Mouse (Mus musculus) kidney, embryonic 16.5 days (tissue): ENCODE results near the gene Hcst. TPM values are rescaled to one million over a fixed set of nuclear protein-coding genes. Genes with fewer than 3 reads are reported as not detected.
A peak's percentile ranks its signal among the peaks of the same experiment; 100 is the strongest.

Experiments
- ATAC-seq: fragments of 200-750 bp; cut with Nextera tagmentation; 2 replicates; pipeline ENCODE4 v1.8.0; 2017; ENCODE audit warnings: moderate TSS enrichment; ENCODE audit not compliant: low FRiP score, low TSS enrichment
- H3K27ac ChIP-seq: fragments of 300-500 bp; sonication (generic); 2 replicates; pipeline ENCODE4 v1.5.1; 2014; ENCODE audit warnings: low read length
- H3K27me3 ChIP-seq: fragments of 300-500 bp; sonication (generic); 2 replicates; pipeline ENCODE4 v1.6.1; 2014; ENCODE audit warnings: low read length, control low read depth, mixed read lengths; ENCODE audit not compliant: insufficient read depth
- H3K36me3 ChIP-seq: fragments of 300-500 bp; sonication (generic); 2 replicates; pipeline ENCODE4 v1.6.1; 2014; ENCODE audit warnings: low read length, control low read depth, mixed read lengths; ENCODE audit not compliant: insufficient read depth
- H3K4me1 ChIP-seq: fragments of 300-500 bp; sonication (generic); 2 replicates; pipeline ENCODE4 v1.6.1; 2014; ENCODE audit warnings: low read length, control low read depth, mixed read lengths; ENCODE audit not compliant: insufficient read depth
- H3K4me2 ChIP-seq: fragments of 300-500 bp; sonication (generic); replicated peaks from 2 replicates; pipeline ENCODE4 v1.6.1; 2014; ENCODE audit warnings: low read depth, low read length
- H3K4me3 ChIP-seq: fragments of 300-500 bp; sonication (generic); 2 replicates; pipeline ENCODE4 v1.5.1; 2014; ENCODE audit warnings: mild to moderate bottlenecking, low read length
- H3K9ac ChIP-seq: fragments of 300-500 bp; sonication (generic); replicated peaks from 2 replicates; pipeline ENCODE4 v1.6.1; 2014; ENCODE audit warnings: low read length
- H3K9me3 ChIP-seq: fragments of 300-500 bp; sonication (generic); 2 replicates; pipeline ENCODE4 v1.6.1; 2016; ENCODE audit warnings: low read length, control low read depth
- WGBS: fragments of 180-500 bp; shearing (Covaris S2); extraction: QIAGEN DNeasy Blood & Tissue Kit; methylation state at CpG from one replicate; pipeline ENCODE4 v1.1.7; 2014; 5-methylcytosine and 5-hydroxymethylcytosine counted together
- polyA plus RNA-seq: library from polyadenylated mRNA; unstranded; fragments of >200 nt; fragmentation: Nextera tagmentation; extraction: Ambion mirVana; gene quantifications from 2 replicates; pipeline ENCODE4 v1.2.1, GENCODE M21; 2015

Hcst gene
- polyA plus RNA-seq, 1 experiment from 2014 or later, result 0.84 TPM

DNA sequence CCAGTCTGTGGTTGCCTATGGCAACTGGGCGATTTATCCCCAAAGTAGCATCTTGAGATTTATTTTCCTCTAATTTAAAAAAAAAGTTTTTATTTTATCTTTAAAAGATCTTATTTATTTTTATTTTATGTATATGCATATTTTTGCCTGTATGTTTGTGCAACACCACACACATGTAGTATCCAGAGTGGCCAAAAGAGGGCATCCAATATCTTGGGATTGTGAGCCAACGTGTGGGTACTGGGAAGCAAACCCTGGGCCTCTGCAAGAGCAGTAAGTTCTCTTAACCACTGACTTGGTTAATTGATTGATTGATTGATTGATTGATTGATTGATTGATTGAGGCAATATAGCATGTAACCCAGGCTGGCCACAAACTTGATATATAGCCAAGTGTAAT is 24.8 kb downstream of the Hcst start:
- Histone ChIP-seq H3K27me3 (no peaks in the 10 kb centered on the region), H3K9me3 (no peaks in the 10 kb centered on the region), H3K9ac (no peak overlapping the region), H3K36me3 (no peaks in the 10 kb centered on the region), H3K27ac (no peak overlapping the region), H3K4me3 (no peak overlapping the region), H3K4me2 (no peak overlapping the region), H3K4me1 (0 out of 2 replicates have a peak, but pooled peaks cover 3% of the 10 kb centered on the region)
- WGBS, result 60% methylated on average over 2 of the region's 2 CpGs
- ATAC-seq, result no peak

DNA sequence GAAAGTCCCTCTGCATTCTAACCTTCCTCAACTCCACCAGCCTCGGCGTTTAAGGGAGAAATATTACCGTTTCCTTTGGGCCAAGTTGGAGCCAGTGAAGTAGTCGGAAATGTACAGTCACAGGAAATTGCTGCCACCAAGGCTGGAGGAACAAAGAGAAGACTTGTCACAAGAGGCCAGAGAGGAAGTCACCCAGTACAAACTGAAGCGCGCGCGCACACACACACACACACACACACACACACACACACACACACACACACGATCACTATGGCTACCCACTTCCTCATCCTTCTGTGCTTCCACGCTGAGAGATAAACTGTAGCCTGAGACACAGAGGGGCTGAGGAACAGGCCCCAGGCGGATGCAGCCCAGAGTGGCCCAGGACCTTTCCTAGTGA is 25.3 kb downstream of the Hcst start:
- Histone ChIP-seq H3K4me3 (no peak overlapping the region), H3K4me2 (no peak overlapping the region), H3K36me3 (no peaks in the 10 kb centered on the region), H3K27ac (peak overlapping the region; percentile 65), H3K4me1 (no peaks in the 10 kb centered on the region), H3K9me3 (no peaks in the 10 kb centered on the region), H3K27me3 (no peaks in the 10 kb centered on the region), H3K9ac (no peak overlapping the region)
- 41% methylated on average over 11 of the region's 11 CpGs for WGBS
- ATAC-seq, result peak; percentile 77; the same call in 1 of the 2 replicates

DNA sequence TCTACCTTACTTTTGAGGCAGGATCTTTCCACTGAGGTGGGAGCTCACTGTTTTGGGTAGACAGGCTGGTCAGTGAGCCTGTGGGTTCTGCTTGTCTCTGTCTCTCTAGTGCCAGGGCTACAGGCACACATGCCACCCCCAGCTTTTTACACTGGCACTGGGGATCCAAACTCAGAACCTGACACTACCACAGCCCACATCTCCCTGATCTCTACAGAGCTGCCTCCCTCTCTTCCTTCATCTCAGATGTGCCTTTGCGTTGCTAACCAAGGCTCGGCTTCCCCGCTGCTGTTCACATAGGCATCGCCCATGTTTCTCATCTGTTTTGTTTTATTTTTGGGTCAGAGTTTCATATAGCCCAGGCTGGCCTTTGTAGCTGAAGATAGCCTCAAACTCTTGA is 26.0 kb downstream of the Hcst start:
- Histone ChIP-seq H3K4me2 (no peak overlapping the region), H3K9ac (no peak overlapping the region), H3K4me3 (no peak overlapping the region), H3K9me3 (no peaks in the 10 kb centered on the region), H3K27ac (peak overlapping the region; percentile 65), H3K36me3 (no peaks in the 10 kb centered on the region), H3K27me3 (no peaks in the 10 kb centered on the region), H3K4me1 (no peaks in the 10 kb centered on the region)
- ATAC-seq, result no peak
- 82% methylated on average over 4 of the region's 4 CpGs for WGBS

DNA sequence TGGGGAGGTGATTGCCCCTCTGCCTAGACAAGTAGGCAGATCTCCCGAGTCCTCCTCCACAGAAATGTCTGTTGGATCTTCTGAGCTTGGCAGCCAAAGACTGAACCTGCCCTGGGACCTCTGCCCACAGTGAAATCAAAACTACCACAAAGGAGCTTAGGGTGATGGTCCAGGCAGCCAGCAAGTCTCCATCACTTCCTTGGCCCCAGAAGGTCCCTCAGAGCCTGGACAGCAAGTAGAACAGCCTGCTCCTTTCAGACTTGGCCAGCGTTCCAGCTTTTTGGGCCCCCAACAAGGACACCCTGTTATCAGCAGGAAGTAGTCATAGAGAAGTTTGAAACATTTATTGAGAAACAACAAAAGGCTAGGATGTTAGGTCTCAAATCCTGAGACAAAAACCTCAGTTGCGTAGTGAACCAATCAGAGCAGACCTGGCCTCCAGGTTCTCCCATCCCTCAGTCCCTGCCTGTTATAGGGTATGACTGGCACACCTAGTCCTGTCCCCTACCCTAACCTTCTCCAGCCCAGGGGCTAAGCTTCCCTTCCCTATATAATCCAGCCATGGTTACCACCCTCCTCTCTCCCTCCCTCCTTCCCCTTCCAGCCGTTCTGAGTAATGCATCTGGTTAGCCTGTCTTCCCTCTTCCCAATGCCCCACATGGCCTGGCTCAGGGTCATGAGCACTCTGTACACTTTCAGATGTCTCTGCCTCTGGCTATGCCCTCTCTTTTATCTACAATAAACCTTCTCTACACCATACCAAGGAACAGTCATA is 26.7 kb downstream of the Hcst start:
- no peak overlapping the region for H3K4me3 ChIP-seq
- no peak for ATAC-seq
- H3K27ac ChIP-seq, result no peak overlapping the region
- H3K4me2 ChIP-seq, result no peak overlapping the region
- WGBS, result 72% methylated on average over 4 of the region's 4 CpGs
- no peaks in the 10 kb centered on the region for H3K9me3 ChIP-seq
- no peaks in the 10 kb centered on the region for H3K36me3 ChIP-seq
- no peaks in the 10 kb centered on the region for H3K4me1 ChIP-seq
- no peaks in the 10 kb centered on the region for H3K27me3 ChIP-seq
- no peak overlapping the region for H3K9ac ChIP-seq

DNA sequence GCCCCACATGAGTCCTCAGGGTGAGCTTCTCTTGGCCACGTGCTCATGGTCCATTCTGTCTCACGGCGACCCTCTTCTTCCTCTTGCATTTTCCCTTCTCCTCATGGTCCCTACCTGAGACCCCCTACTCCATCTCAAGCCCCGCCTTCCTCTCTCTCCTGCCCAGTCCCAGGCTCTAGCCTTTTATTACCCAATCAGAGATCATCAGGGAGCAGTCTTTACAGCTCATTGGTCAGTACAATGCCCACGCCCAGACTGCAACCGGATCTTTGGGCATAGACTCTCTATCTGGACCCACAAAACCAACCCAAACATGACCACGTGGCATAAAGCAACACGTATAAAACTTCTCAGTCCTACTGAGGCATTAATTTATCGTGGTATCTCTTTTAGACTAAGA is 35.5 kb downstream of the Hcst start:
- no peak overlapping the region for H3K4me3 ChIP-seq
- H3K9me3 ChIP-seq, result no peaks in the 10 kb centered on the region
- no peaks in the 10 kb centered on the region for H3K4me1 ChIP-seq
- no peak overlapping the region for H3K4me2 ChIP-seq
- no peak overlapping the region for H3K9ac ChIP-seq
- ATAC-seq, result no peak
- no peaks in the 10 kb centered on the region for H3K36me3 ChIP-seq
- WGBS, result 84% methylated on average over 9 of the region's 9 CpGs
- no peak overlapping the region for H3K27ac ChIP-seq
- H3K27me3 ChIP-seq, result no peaks in the 10 kb centered on the region

DNA sequence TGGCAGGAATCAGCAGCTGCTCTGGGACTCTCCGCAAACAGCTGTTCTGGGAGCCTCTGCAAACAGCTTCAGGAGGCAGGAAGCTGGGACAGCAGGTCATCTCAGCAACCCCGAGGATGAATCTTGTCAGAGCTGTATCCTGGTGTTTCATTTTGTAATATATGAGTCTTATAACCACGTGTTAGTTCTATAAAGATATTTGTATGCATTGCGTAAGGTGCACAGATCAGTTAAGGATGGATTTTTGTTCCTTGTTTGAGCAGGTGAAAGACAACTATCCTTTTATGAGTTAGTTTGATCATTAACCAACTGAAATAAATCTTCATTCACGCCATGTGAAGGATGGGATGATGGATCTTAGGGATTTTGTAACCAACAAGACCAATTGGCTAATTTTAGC is 39.6 kb downstream of the Hcst start:
- ATAC-seq, result no peak
- H3K9me3 ChIP-seq, result no peaks in the 10 kb centered on the region
- H3K9ac ChIP-seq, result no peak overlapping the region
- H3K4me2 ChIP-seq, result no peak overlapping the region
- no peak overlapping the region for H3K27ac ChIP-seq
- WGBS, result 55% methylated on average over 5 of the region's 5 CpGs
- H3K36me3 ChIP-seq, result no peaks in the 10 kb centered on the region
- no peaks in the 10 kb centered on the region for H3K4me1 ChIP-seq
- no peaks in the 10 kb centered on the region for H3K27me3 ChIP-seq
- no peak overlapping the region for H3K4me3 ChIP-seq

DNA sequence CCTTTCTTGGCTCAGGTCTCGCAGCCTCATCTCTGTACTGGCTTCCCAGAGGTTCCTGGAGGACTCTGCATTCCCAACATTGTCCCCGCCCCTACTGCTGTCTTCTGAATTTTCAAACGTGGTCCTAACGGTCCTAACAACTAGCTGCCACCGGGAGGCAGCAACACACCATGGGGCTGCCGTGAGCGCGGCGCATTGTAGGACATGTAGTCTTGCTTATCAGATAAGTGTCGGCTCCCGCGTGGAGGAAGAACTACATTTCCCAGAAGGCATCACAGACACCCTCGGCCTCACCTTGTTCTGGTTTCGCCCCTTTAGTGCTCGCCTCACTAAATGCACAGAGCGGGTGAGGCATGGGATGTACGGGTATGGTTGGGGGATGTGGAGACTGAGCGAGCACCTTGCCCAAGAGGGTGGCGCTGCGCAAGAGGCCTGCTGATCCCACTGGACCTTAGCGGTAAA is 46.1 kb downstream of the Hcst start:
- peak overlapping the region; percentile 61 for H3K9ac ChIP-seq
- under 1% methylated on average over 21 of the region's 21 CpGs for WGBS
- peak overlapping the region; percentile 52 for H3K4me3 ChIP-seq
- no peak overlapping the region for H3K27ac ChIP-seq
- peak overlapping the region; percentile 59 for H3K4me2 ChIP-seq
- no peaks in the 10 kb centered on the region for H3K4me1 ChIP-seq
- no peaks in the 10 kb centered on the region for H3K9me3 ChIP-seq
- ATAC-seq, result peak; percentile 99
- no peaks in the 10 kb centered on the region for H3K36me3 ChIP-seq
- no peaks in the 10 kb centered on the region for H3K27me3 ChIP-seq

Other genes with a start within 250 kb of the Hcst start
- gene Cox7a1, start 235.7 kb downstream of the Hcst start, polyA plus RNA-seq, result 11.7 and 13.8 TPM in 2 replicates
- gene Capns1, start 221.0 kb downstream of the Hcst start, polyA plus RNA-seq, result 105 and 111 TPM in 2 replicates
- 145 and 146 TPM in 2 replicates for gene Polr2i, start 187.9 kb downstream of the Hcst start, polyA plus RNA-seq
- gene Tbcb, start 187.6 kb downstream of the Hcst start, polyA plus RNA-seq, result 180 and 206 TPM in 2 replicates
- not detected in 2 replicates for gene Ovol3, start 184.1 kb downstream of the Hcst start, polyA plus RNA-seq
- 0.27 and 0.57 TPM in 2 replicates for gene Thap8, start 139.8 kb downstream of the Hcst start, polyA plus RNA-seq
- gene Wdr62, start 139.4 kb downstream of the Hcst start, polyA plus RNA-seq, result 9.7 and 10.8 TPM in 2 replicates
- 27.2 and 45.3 TPM in 2 replicates for gene Clip3, start 128.1 kb downstream of the Hcst start, polyA plus RNA-seq
- 106 and 107 TPM in 2 replicates for gene Alkbh6, start 111.1 kb downstream of the Hcst start, polyA plus RNA-seq
- 129 and 136 TPM in 2 replicates for gene Syne4, start 105.0 kb downstream of the Hcst start, polyA plus RNA-seq
- gene E130208F15Rik, start 98.1 kb downstream of the Hcst start, polyA plus RNA-seq, result 2.3 and 3.7 TPM in 2 replicates
- 17.2 and 18.1 TPM in 2 replicates for gene Sdhaf1, start 96.0 kb downstream of the Hcst start, polyA plus RNA-seq
- 6.8 and 8.3 TPM in 2 replicates for gene Lrfn3, start 57.1 kb downstream of the Hcst start, polyA plus RNA-seq
- gene Tyrobp, start 6.1 kb downstream of the Hcst start, polyA plus RNA-seq, result 29.3 and 31.4 TPM in 2 replicates
- 1.6 and 2.0 TPM in 2 replicates for gene Nfkbid, start 1.9 kb upstream of the Hcst start, polyA plus RNA-seq
- gene Aplp1, start 25.7 kb upstream of the Hcst start, polyA plus RNA-seq, result 27.9 and 31.5 TPM in 2 replicates
- gene Kirrel2, start 37.8 kb upstream of the Hcst start, polyA plus RNA-seq, result 0.78 and 1.1 TPM in 2 replicates
- 5.4 and 5.5 TPM in 2 replicates for gene Nphs1, start 38.5 kb upstream of the Hcst start, polyA plus RNA-seq
- gene Prodh2, start 73.8 kb upstream of the Hcst start, polyA plus RNA-seq, result 21.1 and 27.6 TPM in 2 replicates
- 12.0 and 14.9 TPM in 2 replicates for gene Arhgap33, start 115.2 kb upstream of the Hcst start, polyA plus RNA-seq
- 18.0 and 20.6 TPM in 2 replicates for gene Hspb6, start 132.3 kb upstream of the Hcst start, polyA plus RNA-seq
- gene Proser3, start 132.4 kb upstream of the Hcst start, polyA plus RNA-seq, result 12.0 and 16.6 TPM in 2 replicates
- 47.0 and 48.1 TPM in 2 replicates for gene Lin37, start 140.0 kb upstream of the Hcst start, polyA plus RNA-seq
- gene U2af1l4, start 143.4 kb upstream of the Hcst start, polyA plus RNA-seq, result 91.6 and 99.4 TPM in 2 replicates
- gene Gm49396, start 143.5 kb upstream of the Hcst start, polyA plus RNA-seq, result 18.2 and 18.9 TPM in 2 replicates
- 142 and 148 TPM in 2 replicates for gene Psenen, start 143.8 kb upstream of the Hcst start, polyA plus RNA-seq
- gene Igflr1, start 145.6 kb upstream of the Hcst start, polyA plus RNA-seq, result 6.0 and 8.7 TPM in 2 replicates
- 7.8 and 9.0 TPM in 2 replicates for gene Kmt2b, start 168.9 kb upstream of the Hcst start, polyA plus RNA-seq
- gene Zbtb32, start 179.1 kb upstream of the Hcst start, polyA plus RNA-seq, result 0.77 and 1.3 TPM in 2 replicates
- gene Upk1a, start 193.0 kb upstream of the Hcst start, polyA plus RNA-seq, result 7.9 and 13.0 TPM in 2 replicates
- 1,049 TPM in 2 replicates for gene Cox6b1, start 206.3 kb upstream of the Hcst start, polyA plus RNA-seq
- gene Etv2, start 216.0 kb upstream of the Hcst start, polyA plus RNA-seq, result not detected in 2 replicates
- gene Rbm42, start 230.5 kb upstream of the Hcst start, polyA plus RNA-seq, result 111 and 119 TPM in 2 replicates
- gene Haus5, start 245.1 kb upstream of the Hcst start, polyA plus RNA-seq, result 59.4 and 67.0 TPM in 2 replicates